Mouse (Mus musculus) hindbrain, embryonic 14.5 days (tissue): ENCODE measurements around the gene Lypd6. TPM values are rescaled to one million over a fixed set of nuclear protein-coding genes. Genes with fewer than 3 reads are reported as not detected.
A peak's percentile ranks its signal among the peaks of the same experiment; 100 is the strongest.

Experiments
- ATAC-seq: fragments of 200-750 bp; cut with Nextera tagmentation; 2 replicates; pipeline ENCODE4 v1.8.0; 2017; ENCODE audit warnings: moderate number of reproducible peaks, mild to moderate bottlenecking, moderate TSS enrichment, moderate library complexity; ENCODE audit not compliant: low FRiP score
- DNase-seq: peaks from one replicate; pipeline ENCODE4 v3.0.0-alpha.2; 2015; ENCODE audit warnings: low spot score
- H3K27ac ChIP-seq: fragments of 300-500 bp; sonication (generic); 2 replicates; pipeline ENCODE4 v1.5.1; 2014; ENCODE audit warnings: mild to moderate bottlenecking, moderate library complexity
- H3K27me3 ChIP-seq: fragments of 300-500 bp; sonication (generic); 2 replicates; pipeline ENCODE4 v1.6.1; 2014; ENCODE audit warnings: mild to moderate bottlenecking, low read length, mixed read lengths; ENCODE audit not compliant: control insufficient read depth, insufficient read depth
- H3K36me3 ChIP-seq: fragments of 300-500 bp; sonication (generic); replicated peaks from 2 replicates; pipeline ENCODE4 v1.6.1; 2014; ENCODE audit not compliant: control insufficient read depth, insufficient read depth
- H3K4me1 ChIP-seq: fragments of 300-500 bp; sonication (generic); replicated peaks from 2 replicates; pipeline ENCODE4 v1.6.1; 2014; ENCODE audit warnings: antibody characterized with exemption, low read length, mixed read lengths; ENCODE audit not compliant: control insufficient read depth, insufficient read depth
- H3K4me2 ChIP-seq: fragments of 300-500 bp; sonication (generic); replicated peaks from 2 replicates; pipeline ENCODE4 v1.6.1; 2014; ENCODE audit warnings: mild to moderate bottlenecking, moderate library complexity
- H3K4me3 ChIP-seq: fragments of 300-500 bp; sonication (generic); replicated peaks from 2 replicates; pipeline ENCODE4 v1.5.1; 2014; ENCODE audit warnings: mild to moderate bottlenecking, low read length
- H3K9ac ChIP-seq: fragments of 300-500 bp; sonication (generic); 2 replicates; pipeline ENCODE4 v1.6.1; 2014
- H3K9me3 ChIP-seq: fragments of 300-500 bp; sonication (generic); 2 replicates; pipeline ENCODE4 v1.6.1; 2016; ENCODE audit warnings: low read length; ENCODE audit not compliant: control insufficient read depth
- WGBS: fragments of 180-500 bp; shearing (Covaris S2); extraction: QIAGEN DNeasy Blood & Tissue Kit; methylation state at CpG from one replicate; pipeline ENCODE4 v1.1.7; 2014; 5-methylcytosine and 5-hydroxymethylcytosine counted together
- polyA plus RNA-seq: library from polyadenylated mRNA; unstranded; fragments of >200 nt; fragmentation: Nextera tagmentation; extraction: Ambion mirVana; gene quantifications from 2 replicates; pipeline ENCODE4 v1.2.1, GENCODE M21; 2014

The Lypd6 gene
- polyA plus RNA-seq, 1 experiment from 2014 or later = 10.7 TPM

DNA sequence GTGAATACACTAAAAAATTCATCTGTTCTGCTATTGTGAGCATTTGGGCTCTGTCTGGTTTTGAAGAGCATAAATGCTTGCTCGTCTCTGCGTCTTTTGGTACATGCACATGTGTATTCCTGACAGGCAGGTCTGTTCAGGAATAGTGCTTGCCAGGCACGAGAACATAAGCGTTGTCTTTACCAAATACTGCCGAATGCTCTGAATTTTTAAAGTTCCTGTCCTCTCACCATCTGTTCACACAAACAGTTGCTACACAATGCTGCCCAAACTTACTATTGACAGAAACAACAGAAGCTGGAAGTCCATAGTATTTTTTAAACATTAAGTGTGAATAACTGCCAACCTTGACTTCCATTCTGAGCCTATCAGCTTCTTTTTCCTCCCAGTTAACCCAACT is 112.9 kb downstream of the Lypd6 start:
- WGBS = 80% methylated on average over 5 of the region's 5 CpGs
- H3K27me3 ChIP-seq = no peaks in the 10 kb centered on the region
- DNase-seq = no peak
- no peak overlapping the region for H3K9ac ChIP-seq
- no peak overlapping the region for H3K4me2 ChIP-seq
- no peak overlapping the region for H3K27ac ChIP-seq
- H3K9me3 ChIP-seq = no peaks in the 10 kb centered on the region
- H3K4me1 ChIP-seq = no peaks in the 10 kb centered on the region
- no peaks in the 10 kb centered on the region for H3K36me3 ChIP-seq
- ATAC-seq = no peak
- no peak overlapping the region for H3K4me3 ChIP-seq

DNA sequence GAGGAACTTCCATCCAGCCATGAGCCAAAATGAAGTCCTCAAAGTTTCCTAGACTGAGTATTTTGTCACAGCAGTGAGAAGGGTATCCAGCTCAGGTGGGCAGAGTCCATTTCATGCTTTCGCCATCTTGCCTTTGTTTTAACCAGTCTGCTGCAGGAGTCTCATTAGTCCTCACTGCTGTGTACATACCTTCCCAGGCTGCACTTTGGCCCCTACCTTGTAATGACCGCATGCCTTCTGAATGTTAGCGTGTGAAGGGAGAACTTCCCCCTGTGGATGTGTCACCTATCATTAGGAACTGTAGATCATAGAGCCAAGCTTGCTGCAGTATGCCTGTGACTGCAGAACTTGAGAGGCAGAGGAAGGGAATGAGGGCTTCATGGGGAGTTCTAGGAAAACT is 114.2 kb downstream of the Lypd6 start:
- Histone ChIP-seq H3K9ac (no peak overlapping the region), H3K4me1 (no peaks in the 10 kb centered on the region), H3K36me3 (no peaks in the 10 kb centered on the region), H3K4me3 (no peak overlapping the region), H3K4me2 (no peak overlapping the region), H3K27me3 (no peaks in the 10 kb centered on the region), H3K9me3 (no peaks in the 10 kb centered on the region), H3K27ac (no peak overlapping the region)
- 91% methylated on average over 3 of the region's 3 CpGs for WGBS
- ATAC-seq (no peak), DNase-seq (no peak)

GRCm38 (mm10) chr2:50181332-50181731 is 115.1 kb downstream of the Lypd6 start:
- H3K9ac ChIP-seq = no peak overlapping the region
- no peak for DNase-seq
- H3K4me1 ChIP-seq = no peaks in the 10 kb centered on the region
- no peaks in the 10 kb centered on the region for H3K9me3 ChIP-seq
- no peaks in the 10 kb centered on the region for H3K27me3 ChIP-seq
- H3K36me3 ChIP-seq = no peaks in the 10 kb centered on the region
- WGBS = 91% methylated on average over 3 of the region's 3 CpGs
- H3K27ac ChIP-seq = no peak overlapping the region
- ATAC-seq = no peak
- H3K4me2 ChIP-seq = no peak overlapping the region
- no peak overlapping the region for H3K4me3 ChIP-seq

GRCm38 (mm10) chr2:50186711-50187405 is 120.6 kb downstream of the Lypd6 start:
- Histone ChIP-seq H3K27me3 (no peaks in the 10 kb centered on the region), H3K9ac (no peak overlapping the region), H3K4me1 (peaks cover 7% of the 10 kb centered on the region; the same call in 1 of the 2 replicates), H3K9me3 (no peaks in the 10 kb centered on the region), H3K4me3 (no peak overlapping the region), H3K4me2 (no peak overlapping the region), H3K36me3 (no peaks in the 10 kb centered on the region), H3K27ac (no peak overlapping the region)
- DNase-seq (no peak), ATAC-seq (no peak)
- 39% methylated on average over 12 of the region's 12 CpGs for WGBS

DNA sequence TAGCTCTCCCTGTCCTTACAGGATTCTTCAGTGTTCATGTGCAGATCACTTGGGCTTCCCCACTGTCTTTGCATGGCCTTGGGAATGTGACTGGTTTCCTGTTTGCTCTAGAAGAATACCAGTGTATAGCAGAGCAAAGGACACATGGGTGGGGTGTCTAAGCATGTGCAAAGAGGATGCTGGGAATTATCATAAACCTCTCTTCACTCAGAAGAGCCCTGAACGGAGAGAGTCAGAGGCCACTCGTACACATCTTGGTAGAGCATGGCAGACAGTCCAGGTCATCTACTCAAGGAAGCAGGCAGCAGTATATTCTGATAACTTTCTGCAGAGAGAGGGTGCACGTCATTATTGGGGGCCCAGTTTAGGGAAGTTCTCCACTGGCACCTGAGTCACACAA is 122.6 kb downstream of the Lypd6 start:
- ATAC-seq = no peak
- H3K36me3 ChIP-seq = no peaks in the 10 kb centered on the region
- H3K9ac ChIP-seq = no peak overlapping the region
- H3K27me3 ChIP-seq = no peaks in the 10 kb centered on the region
- no peak overlapping the region for H3K4me2 ChIP-seq
- H3K4me1 ChIP-seq = peaks cover 7% of the 10 kb centered on the region; the same call in 1 of the 2 replicates
- no peak overlapping the region for H3K4me3 ChIP-seq
- no peaks in the 10 kb centered on the region for H3K9me3 ChIP-seq
- no peak overlapping the region for H3K27ac ChIP-seq
- WGBS = 91% methylated on average over 3 of the region's 3 CpGs
- no peak for DNase-seq

DNA sequence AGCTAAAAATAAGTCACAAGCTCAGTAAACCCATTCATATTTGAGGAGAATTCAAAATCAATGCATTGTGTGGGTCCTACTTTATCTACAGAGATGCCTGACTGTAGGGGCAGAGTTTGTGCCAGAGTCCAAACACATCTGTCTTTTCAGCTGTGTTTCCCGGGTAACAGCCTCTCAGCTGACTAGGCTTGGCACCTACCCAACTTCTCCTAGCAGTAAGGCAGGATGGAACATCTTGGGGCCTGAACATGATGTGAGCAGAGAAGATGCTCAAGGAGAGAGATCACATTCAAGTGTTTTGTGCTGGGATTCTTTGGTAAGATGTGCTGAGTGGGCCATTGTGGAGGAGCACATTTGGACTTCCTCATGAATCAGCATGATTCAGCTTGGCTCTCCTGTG is 130.5 kb downstream of the Lypd6 start:
- no peaks in the 10 kb centered on the region for H3K27me3 ChIP-seq
- no peak overlapping the region for H3K4me3 ChIP-seq
- 0 out of 2 replicates have a peak, but pooled peaks cover 6% of the 10 kb centered on the region for H3K4me1 ChIP-seq
- H3K36me3 ChIP-seq = no peaks in the 10 kb centered on the region
- no peak overlapping the region for H3K27ac ChIP-seq
- WGBS = 50% methylated on average over 1 of the region's 1 CpGs
- ATAC-seq (no peak), DNase-seq (peak; percentile 38)
- no peaks in the 10 kb centered on the region for H3K9me3 ChIP-seq
- no peak overlapping the region for H3K4me2 ChIP-seq
- H3K9ac ChIP-seq = no peak overlapping the region

DNA sequence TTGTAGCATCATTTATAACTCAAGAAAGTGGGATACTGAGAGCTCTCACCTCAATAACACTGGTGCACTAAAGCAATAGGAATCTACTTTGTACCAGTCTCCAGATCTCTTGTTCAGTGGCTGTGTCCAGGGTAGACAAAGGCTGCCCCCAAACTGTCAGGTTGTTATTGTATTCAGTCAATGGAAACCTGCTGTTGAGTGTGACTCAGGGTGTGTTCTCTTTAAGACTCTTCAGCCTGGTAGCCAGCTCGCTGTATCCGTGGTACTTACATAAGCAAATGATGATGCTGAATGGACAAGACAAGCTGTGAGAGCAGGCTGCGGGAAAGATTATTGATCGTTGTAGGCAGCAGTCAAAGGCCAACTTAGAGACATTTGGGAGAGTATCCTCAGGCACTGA is 131.6 kb downstream of the Lypd6 start:
- H3K9me3 ChIP-seq = no peaks in the 10 kb centered on the region
- no peak overlapping the region for H3K27ac ChIP-seq
- WGBS = 78% methylated on average over 4 of the region's 4 CpGs

GRCm38 (mm10) chr2:50200541-50200940 is 134.3 kb downstream of the Lypd6 start:
- no peak for ATAC-seq
- WGBS = 69% methylated on average over 2 of the region's 2 CpGs

More for the DNA sequence above, 131.6 kb downstream of the Lypd6 start:
- ATAC-seq = no peak
- Histone ChIP-seq H3K4me3 (no peak overlapping the region), H3K9ac (no peak overlapping the region), H3K4me1 (0 out of 2 replicates have a peak, but pooled peaks cover 6% of the 10 kb centered on the region), H3K27me3 (no peaks in the 10 kb centered on the region), H3K36me3 (no peaks in the 10 kb centered on the region), H3K4me2 (no peak overlapping the region)
- no peak for DNase-seq

DNA sequence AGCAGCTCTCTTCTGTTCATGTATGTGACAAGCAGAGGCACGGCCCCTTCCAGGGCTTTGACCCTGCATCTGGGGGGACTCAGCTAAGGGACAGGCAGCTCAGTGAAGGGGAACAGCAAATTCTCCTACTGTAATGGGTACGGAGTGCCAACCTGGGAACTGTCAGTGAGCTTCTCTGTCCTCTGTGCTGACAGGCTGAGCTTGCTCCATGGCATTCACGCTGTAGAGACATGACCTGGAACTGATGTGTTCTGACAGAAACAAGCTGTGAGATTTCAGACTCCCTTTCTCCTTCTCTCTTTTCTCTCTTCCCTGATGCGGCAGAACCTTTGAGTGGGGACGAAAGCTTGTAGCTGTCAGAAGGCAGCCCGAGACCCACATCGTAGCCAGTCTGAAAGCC is 154.3 kb downstream of the Lypd6 start:
- DNase-seq (no peak), ATAC-seq (no peak)
- no peaks in the 10 kb centered on the region for H3K4me1 ChIP-seq
- 67% methylated on average over 7 of the region's 7 CpGs for WGBS
- no peaks in the 10 kb centered on the region for H3K36me3 ChIP-seq
- no peak overlapping the region for H3K9ac ChIP-seq
- H3K4me2 ChIP-seq = no peak overlapping the region
- no peak overlapping the region for H3K4me3 ChIP-seq
- H3K27me3 ChIP-seq = no peaks in the 10 kb centered on the region
- no peaks in the 10 kb centered on the region for H3K9me3 ChIP-seq
- H3K27ac ChIP-seq = no peak overlapping the region

More at GRCm38 (mm10) chr2:50200541-50200940, 134.3 kb downstream of the Lypd6 start:
- no peaks in the 10 kb centered on the region for H3K9me3 ChIP-seq
- H3K36me3 ChIP-seq = no peaks in the 10 kb centered on the region
- no peak overlapping the region for H3K9ac ChIP-seq
- no peaks in the 10 kb centered on the region for H3K27me3 ChIP-seq
- no peak overlapping the region for H3K4me3 ChIP-seq
- H3K27ac ChIP-seq = no peak overlapping the region
- no peak for DNase-seq
- H3K4me1 ChIP-seq = 0 out of 2 replicates have a peak, but pooled peaks cover 6% of the 10 kb centered on the region
- no peak overlapping the region for H3K4me2 ChIP-seq

- no peaks in the 10 kb centered on the region for H3K9me3 ChIP-seq
- H3K4me1 ChIP-seq = no peaks in the 10 kb centered on the region
- no peak overlapping the region for H3K9ac ChIP-seq
- 97% methylated on average over 4 of the region's 4 CpGs for WGBS
- H3K4me2 ChIP-seq = no peak overlapping the region
- no peak for ATAC-seq
- H3K36me3 ChIP-seq = no peaks in the 10 kb centered on the region
- H3K27me3 ChIP-seq = no peaks in the 10 kb centered on the region
- DNase-seq = no peak
- H3K4me3 ChIP-seq = no peak overlapping the region
- no peak overlapping the region for H3K27ac ChIP-seq
These were observed 158.8 kb downstream of the Lypd6 start for GRCm38 (mm10) chr2:50225019-50225418.
